Mouse (Mus musculus) thymus, adult 2 months (tissue): Measurements from ENCODE around the gene Prdm16. TPM values are rescaled to one million over a fixed set of nuclear protein-coding genes. Genes with fewer than 3 reads are reported as not detected.

Source experiments
- DNase-seq: peaks from one replicate; pipeline ENCODE4 v3.0.0; 2021
- H3K27ac ChIP-seq: fragments of 200-500 bp; 2 replicates; pipeline ENCODE4 v1.5.1; 2012; ENCODE audit warnings: low read length, control low read depth; ENCODE audit not compliant: control insufficient read depth, insufficient read depth
- H3K27me3 ChIP-seq: fragments of 200-500 bp; 2 replicates; pipeline ENCODE4 v1.6.1; 2012; ENCODE audit warnings: mild to moderate bottlenecking, low read length, moderate library complexity, mixed read lengths; ENCODE audit not compliant: control insufficient read depth, insufficient read depth
- H3K36me3 ChIP-seq: fragments of 200-500 bp; 2 replicates; pipeline ENCODE4 v1.6.1; 2012; ENCODE audit warnings: mild to moderate bottlenecking, low read length, moderate library complexity; ENCODE audit not compliant: control insufficient read depth, insufficient read depth
- H3K4me1 ChIP-seq: fragments of 200-500 bp; replicated peaks from 2 replicates; pipeline ENCODE4 v1.6.1; 2012; ENCODE audit warnings: low read length; ENCODE audit not compliant: control insufficient read depth, insufficient read depth
- H3K4me3 ChIP-seq: fragments of 200-500 bp; 2 replicates; pipeline ENCODE4 v1.5.1; 2012; ENCODE audit warnings: mild to moderate bottlenecking, low read length, control low read depth, moderate library complexity; ENCODE audit not compliant: control insufficient read depth, insufficient read depth
- CTCF ChIP-seq: fragments of 200-500 bp; IDR thresholded peaks from 2 replicates; pipeline ENCODE4 v1.5.1; 2012; ENCODE audit warnings: mild to moderate bottlenecking, control low read depth, low read length, moderate library complexity, borderline replicate concordance; ENCODE audit not compliant: control insufficient read depth, poor library complexity, insufficient read depth; ENCODE audit errors: extremely low read depth
- POLR2A ChIP-seq: fragments of 200-500 bp; IDR thresholded peaks from 2 replicates; pipeline ENCODE4 v1.6.1; 2012; ENCODE audit warnings: mild to moderate bottlenecking, low read length, control low read depth, moderate library complexity; ENCODE audit not compliant: control insufficient read depth, poor library complexity, insufficient read depth; ENCODE audit errors: extremely low read depth
- WGBS: fragments of 180-500 bp; shearing (Covaris S2); methylation state at CpG from one replicate; pipeline ENCODE4 v1.1.7; 2018; 5-methylcytosine and 5-hydroxymethylcytosine counted together
- polyA plus RNA-seq: library from polyadenylated mRNA; depleted of rRNA; stranded (reverse); fragments of >200 nt; gene quantifications from 2 replicates; pipeline ENCODE4 v1.2.3, GENCODE M21; 2012

The Prdm16 gene
- polyA plus RNA-seq, 1 experiment, result 4.5 TPM

GRCm38 (mm10) chr4:154312935-154313621 lies 323.6 kb downstream of the Prdm16 start:
- Histone ChIP-seq H3K27ac (no peak overlapping the region), H3K36me3 (no peaks in the 10 kb centered on the region), H3K4me3 (no peak overlapping the region), H3K27me3 (no peaks in the 10 kb centered on the region), H3K4me1 (no peaks in the 10 kb centered on the region)
- DNase-seq, result no peak
- 76% methylated on average over 4 of the region's 4 CpGs for WGBS
- TF ChIP-seq POLR2A, result no peak
- no peak for TF ChIP-seq CTCF

GRCm38 (mm10) chr4:154312143-154312812 lies 324.4 kb downstream of the Prdm16 start:
- H3K4me1 ChIP-seq, result no peaks in the 10 kb centered on the region
- H3K4me3 ChIP-seq, result no peak overlapping the region
- TF ChIP-seq CTCF (no peak), POLR2A (no peak)
- DNase-seq, result no peak
- H3K27ac ChIP-seq, result no peak overlapping the region
- no peaks in the 10 kb centered on the region for H3K27me3 ChIP-seq
- 85% methylated on average over 2 of the region's 2 CpGs for WGBS
- H3K36me3 ChIP-seq, result no peaks in the 10 kb centered on the region

DNA sequence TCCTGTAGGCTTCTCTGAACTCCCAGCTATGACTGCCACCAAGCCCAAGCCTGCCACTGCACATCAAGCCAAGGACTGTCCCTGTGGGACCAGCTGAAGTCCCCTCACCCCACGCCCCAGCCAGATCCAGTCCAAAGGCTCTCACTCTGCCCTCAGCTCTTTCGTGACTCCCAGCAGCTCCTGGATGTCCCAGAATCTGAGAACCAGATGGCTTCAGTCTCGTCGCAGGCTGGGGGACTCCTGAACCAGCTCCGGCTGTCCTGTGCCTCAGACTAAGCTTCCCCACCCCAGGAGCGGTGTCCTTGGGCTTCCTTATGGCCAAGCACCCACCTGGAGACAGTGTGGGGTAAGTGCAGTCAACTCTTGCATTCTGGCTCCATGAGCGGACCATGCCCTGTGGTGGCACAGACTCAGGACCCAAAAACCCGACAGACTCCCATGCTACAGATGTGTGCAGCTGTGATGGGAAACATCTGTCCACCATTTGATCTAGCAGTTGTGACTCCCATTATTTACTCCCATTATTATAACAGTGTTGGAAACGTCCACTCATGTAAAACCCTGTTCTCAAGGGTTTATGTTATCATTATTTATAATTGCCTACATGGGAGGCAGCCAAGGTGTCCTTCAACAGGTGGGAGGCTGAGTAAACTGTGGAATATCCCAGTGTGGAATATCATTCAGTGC lies 326.0 kb downstream of the Prdm16 start:
- no peak for TF ChIP-seq POLR2A
- DNase-seq, result no peak
- WGBS, result 83% methylated on average over 9 of the region's 9 CpGs
- Histone ChIP-seq H3K4me3 (no peak overlapping the region), H3K4me1 (no peaks in the 10 kb centered on the region), H3K36me3 (no peaks in the 10 kb centered on the region), H3K27ac (no peak overlapping the region), H3K27me3 (no peaks in the 10 kb centered on the region)

GRCm38 (mm10) chr4:154309131-154309530 lies 327.5 kb downstream of the Prdm16 start:
- Histone ChIP-seq H3K27ac (no peak overlapping the region), H3K27me3 (no peaks in the 10 kb centered on the region), H3K36me3 (no peaks in the 10 kb centered on the region), H3K4me1 (no peaks in the 10 kb centered on the region), H3K4me3 (no peak overlapping the region)
- no peak for DNase-seq
- 23% methylated on average over 2 of the region's 2 CpGs for WGBS
- TF ChIP-seq CTCF (no peak), POLR2A (no peak)

DNA sequence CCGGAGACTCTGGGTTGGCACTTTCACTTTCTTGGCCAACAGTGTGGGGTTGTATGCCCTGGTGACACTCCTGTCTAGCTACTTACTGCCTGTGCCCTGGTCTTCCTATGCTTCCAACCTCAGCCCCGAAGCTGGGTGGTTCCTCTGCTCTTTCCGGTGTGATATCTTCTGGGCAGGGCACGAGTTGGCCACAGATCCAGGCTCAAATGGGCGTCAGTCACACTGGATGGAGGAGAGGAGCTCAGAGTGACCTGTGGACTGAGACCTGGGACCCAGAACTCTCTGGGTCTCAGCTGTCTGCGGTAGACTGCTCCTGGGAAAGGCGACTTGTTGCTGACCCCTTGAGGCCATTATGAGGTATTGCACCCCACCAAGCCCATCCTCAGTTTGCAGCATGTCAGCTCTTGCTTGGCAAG lies 335.2 kb downstream of the Prdm16 start, which contains the start of gene Arhgef16:
Gene Arhgef16, minus strand, starts transcription at position 211 of the 416 bp plus-strand sequence.
- H3K36me3 ChIP-seq, result no peaks in the 10 kb centered on the region
- no peaks in the 10 kb centered on the region; the same call in 1 of the 2 replicates for H3K27me3 ChIP-seq
- 16% methylated on average over 7 of the region's 7 CpGs for WGBS
- DNase-seq, result no peak
- 0 out of 2 replicates have a peak, but pooled peaks cover 4% of the 10 kb centered on the region for H3K4me1 ChIP-seq
- no peak within 1 kb of the TSS for H3K27ac ChIP-seq
- no peak within 1 kb of the TSS for H3K4me3 ChIP-seq
- TF ChIP-seq CTCF (peak; percentile 80; the same call in 1 of the 2 replicates), POLR2A (no peak)

GRCm38 (mm10) chr4:154299541-154300271 lies 337.0 kb downstream of the Prdm16 start:
- H3K36me3 ChIP-seq, result no peaks in the 10 kb centered on the region
- no peak overlapping the region for H3K27ac ChIP-seq
- WGBS, result 2% methylated on average over 63 of the region's 66 CpGs
- peak overlapping the region; percentile 9; the same call in 1 of the 2 replicates for H3K4me3 ChIP-seq
- 0 out of 2 replicates have a peak, but pooled peaks cover 4% of the 10 kb centered on the region for H3K4me1 ChIP-seq
- no peak for TF ChIP-seq CTCF
- TF ChIP-seq POLR2A, result no peak
- no peak for DNase-seq
- no peaks in the 10 kb centered on the region; the same call in 1 of the 2 replicates for H3K27me3 ChIP-seq
